33 mouse cellular contexts compared by ENCODE assay signal in the genomic region with DNA sequence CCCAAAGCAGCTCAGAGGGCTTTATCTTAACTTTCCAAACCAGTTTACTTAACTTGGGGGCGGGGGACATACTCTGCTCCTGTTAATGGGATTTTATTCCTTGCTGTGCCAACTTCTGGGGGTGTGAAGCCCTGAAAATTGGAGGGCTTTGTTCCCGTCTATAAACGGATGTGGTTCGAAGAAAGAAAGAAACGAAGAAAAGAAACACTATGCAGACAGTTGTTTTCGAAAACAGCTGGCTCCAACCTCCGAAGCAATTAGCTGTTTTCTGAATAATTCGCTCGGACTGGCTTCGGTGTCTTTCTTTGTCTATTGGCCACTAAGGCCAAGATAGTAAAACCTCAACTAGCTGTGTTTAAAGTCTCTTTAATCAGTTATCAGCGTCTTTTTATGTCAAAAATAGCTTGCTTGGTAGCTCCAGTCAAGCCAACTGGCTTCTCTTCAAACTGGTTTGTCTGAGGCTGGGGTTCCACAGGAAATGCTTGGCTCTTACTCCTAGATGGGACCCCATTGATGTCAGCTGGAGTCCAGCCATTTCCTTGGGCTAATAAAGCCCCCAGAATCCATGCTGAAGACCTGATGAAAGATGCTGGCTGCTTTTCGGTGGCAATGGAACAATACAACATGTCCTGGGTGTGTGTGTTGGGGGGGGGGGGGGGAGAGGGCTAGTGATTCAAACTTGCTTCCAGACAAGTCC. TPM values are rescaled to one million over a fixed set of nuclear protein-coding genes. Genes with fewer than 3 reads are reported as not detected.
DNase-seq lines count a peak whose midpoint lies in the region; ATAC-seq and TF ChIP-seq lines count a peak whose summit lies in the region.
"Had no signal": no experiment of that assay in that cellular context is flagged by ENCODE, and none has a peak within 500 bp of the region (broad histone marks: within the 10 kb centered on the region; RNA-seq: fewer than 3 reads in every experiment).

No protein-coding gene starts in this region.

- TF ChIP-seq CTCF in brain, embryonic 14.5 days (IDR thresholded peaks at IDR 0.05; ENCODE audit: borderline replicate concordance, extremely low read depth, insufficient read depth, insufficient read length): no peak

- peaks cover 0 to 20% of the 10 kb centered on the region in 2 experiments; a peak in 3 of 4 replicates for H3K4me1 ChIP-seq in heart, embryonic 14.5 days (ENCODE audit: control insufficient read depth in 2 of 2, insufficient read depth in 2 of 2, low read length in 2 of 2)
- H3K4me1 ChIP-seq in limb, embryonic 10.5 days: peaks cover 25% of the 10 kb centered on the region
- H3K4me1 ChIP-seq: forebrain, embryonic 13.5 days; kidney, embryonic 15.5 days; midbrain, embryonic 13.5 days; neural tube, embryonic 13.5 days had no signal

- peaks cover 29% of the 10 kb centered on the region for H3K27me3 ChIP-seq in heart, embryonic 14.5 days (ENCODE audit: control insufficient read depth, insufficient read depth, low read length)
- peaks cover 62% of the 10 kb centered on the region for H3K27me3 ChIP-seq in limb, embryonic 10.5 days (ENCODE audit: low read depth, poor library complexity, severe bottlenecking)

- no peak for ATAC-seq in heart, embryonic 14.5 days (ENCODE audit: insufficient number of reproducible peaks, insufficient read depth, low FRiP score, low read depth)
- ATAC-seq: forebrain, embryonic 13.5 days; hindbrain, embryonic 16.5 days; midbrain, embryonic 13.5 days had no signal

- 0 out of 2 replicates have a peak, but pooled peaks cover 9% of the 10 kb centered on the region for H3K9me3 ChIP-seq in heart, embryonic 14.5 days (ENCODE audit: control insufficient read depth, low read length)
- H3K9me3 ChIP-seq in limb, embryonic 10.5 days (replicated peaks): no peaks in the 10 kb centered on the region

- DNase-seq in heart, postnatal 10 days: no peak
- DNase-seq in brain, embryonic 14.5 days (ENCODE audit: low read depth): peak; percentile 81
- DNase-seq in limb, embryonic 10.5 days (ENCODE audit: low spot score): no peak
- peak; percentile 40 for DNase-seq in lung, postnatal 36 days
- no peak for DNase-seq in gastrocnemius, postnatal 36 days
- DNase-seq: adrenal gland, postnatal 36 days; B cell, adult 2 months; cerebellum, adult 2 months; cerebellum, postnatal 14 days; gastrocnemius, postnatal 14 days; heart, adult 18-20 months; kidney, adult 18-20 months; kidney, postnatal 25 days; thymus, adult 2 months; thymus, postnatal 36 days had no signal

- peak overlapping the region; percentile 29 for H3K4me2 ChIP-seq in heart, embryonic 14.5 days (ENCODE audit: low read length)
- H3K4me2 ChIP-seq: forebrain, embryonic 13.5 days; kidney, embryonic 15.5 days; limb, embryonic 13.5 days; liver, embryonic 11.5 days; midbrain, embryonic 13.5 days; neural tube, embryonic 13.5 days had no signal

- H3K27ac ChIP-seq in heart, embryonic 14.5 days (replicated peaks in 1 of 2; ENCODE audit: control insufficient read depth in 1 of 2, insufficient read depth in 1 of 2, low read depth in 2 of 2, low read length in 2 of 2): peak overlapping the region; percentile 51 to 62; a peak in 3 of 4 replicates
- H3K27ac ChIP-seq in limb, embryonic 10.5 days: peak overlapping the region; percentile 53; the same call in 1 of the 2 replicates
- H3K27ac ChIP-seq: forebrain, embryonic 13.5 days; kidney, embryonic 15.5 days; limb, embryonic 13.5 days; midbrain, embryonic 13.5 days; neural tube, embryonic 13.5 days had no signal

- no peaks in the 10 kb centered on the region for H3K36me3 ChIP-seq in heart, embryonic 14.5 days (ENCODE audit: control insufficient read depth, insufficient read depth, low read length)
- peaks cover 40% of the 10 kb centered on the region for H3K36me3 ChIP-seq in limb, embryonic 10.5 days
- H3K36me3 ChIP-seq: kidney, embryonic 15.5 days; limb, embryonic 13.5 days; midbrain, embryonic 13.5 days; neural tube, embryonic 13.5 days had no signal

- WGBS in heart, embryonic 14.5 days: 33% methylated on average over 12 of the region's 12 CpGs
- WGBS in limb, embryonic 10.5 days: 66% methylated on average over 12 of the region's 12 CpGs

- TF ChIP-seq POLR2A in brain, embryonic 14.5 days (IDR thresholded peaks at IDR 0.05; ENCODE audit: borderline replicate concordance, extremely low read depth, insufficient read depth, insufficient read length, poor library complexity, severe bottlenecking): no peak

- intact Hi-C loops in heart, postnatal 10 days (cut with DNase I): no loop called here
- intact Hi-C loops in gastrocnemius, postnatal 36 days (cut with DNase I): no loop called here

- no peak overlapping the region; the same call in 1 of the 2 replicates for H3K9ac ChIP-seq in heart, embryonic 14.5 days (ENCODE audit: low read length)
- H3K9ac ChIP-seq: forebrain, embryonic 13.5 days; kidney, embryonic 15.5 days; limb, embryonic 13.5 days; midbrain, embryonic 13.5 days; neural tube, embryonic 13.5 days had no signal

- no peak overlapping the region for H3K4me3 ChIP-seq in heart, embryonic 14.5 days (ENCODE audit: control insufficient read depth in 1 of 2, insufficient read depth in 1 of 2, low read depth in 1 of 2, low read length in 2 of 2)
- H3K4me3 ChIP-seq in limb, embryonic 10.5 days: no peak overlapping the region
- H3K4me3 ChIP-seq: erythroblast, embryonic 14.5 days; forebrain, embryonic 13.5 days; kidney, embryonic 15.5 days; limb, embryonic 13.5 days; midbrain, embryonic 13.5 days; neural tube, embryonic 13.5 days had no signal

RNA-seq across cellular contexts. Expression of a gene that starts 21.3 kb away (rescaled TPM):
- 33.1 and 39.2 TPM in 2 replicates for polyA plus RNA-seq in heart, embryonic 14.5 days (2014; fragmentation: Nextera tagmentation; extraction: Ambion mirVana)
- 10 to 100 TPM; 28.0 to 32.2 TPM for total RNA-seq in heart, postnatal 10 days (2021)
- polyA plus RNA-seq in brain, embryonic 14.5 days (2012; rRNA removed): 0.05 and 0.10 TPM in 2 replicates
- polyA plus RNA-seq in limb, embryonic 10.5 days (2016; fragmentation: Nextera tagmentation; extraction: Ambion mirVana): 35.6 and 39.1 TPM in 2 replicates
- not detected for total RNA-seq in gastrocnemius, postnatal 36 days (2021)
- total RNA-seq: layer of hippocampus, adult 18-20 months; layer of hippocampus, postnatal 10 days; left cerebral cortex, adult 18-20 months; left cerebral cortex, postnatal 14 days; megakaryocyte, adult 5-6 weeks had no signal
- polyA plus RNA-seq: cerebellum, adult 2 months; cortical plate, adult 2 months; erythroblast, embryonic 14.5 days; hindbrain, embryonic 11.5 days; intestine, embryonic 14.5 days; liver, embryonic 16.5 days; midbrain, embryonic 13.5 days had no signal

Comparison
In these comparisons a context has a peak if more than half of its experiments do, and no peak if none do; other contexts are left out.
1. DNase-seq: peak in brain, embryonic 14.5 days (single experiment) and lung, postnatal 36 days (single experiment); none in heart, postnatal 10 days (0 of 2), limb, embryonic 10.5 days (single experiment) and gastrocnemius, postnatal 36 days (0 of 2).
2. RNA of a gene that starts 21.3 kb away (polyA plus RNA-seq): 33.1 to 39.2 TPM in heart, embryonic 14.5 days and 35.6 to 39.1 TPM in limb, embryonic 10.5 days; 0.05 to 0.10 TPM in brain, embryonic 14.5 days; every median in the first group is over 10 times any median in the second.